Mouse (Mus musculus) thymus, adult 2 months (tissue): ENCODE results near the gene Ankrd11.

Source experiments
- CTCF ChIP-seq: fragments of 200-500 bp; IDR thresholded peaks from 2 replicates; pipeline ENCODE4 v1.5.1; 2012; ENCODE audit warnings: mild to moderate bottlenecking, control low read depth, low read length, moderate library complexity, borderline replicate concordance; ENCODE audit not compliant: control insufficient read depth, poor library complexity, insufficient read depth; ENCODE audit errors: extremely low read depth
- POLR2A ChIP-seq: fragments of 200-500 bp; IDR thresholded peaks from 2 replicates; pipeline ENCODE4 v1.6.1; 2012; ENCODE audit warnings: mild to moderate bottlenecking, low read length, control low read depth, moderate library complexity; ENCODE audit not compliant: control insufficient read depth, poor library complexity, insufficient read depth; ENCODE audit errors: extremely low read depth

GRCm38 (mm10) chr8:122960323-122960722 lies 81.8 kb downstream of the Ankrd11 start:
- TF ChIP-seq CTCF (no peak), POLR2A (no peak)
